ENCODE assay signal across 9 mouse cellular contexts in genomic region chr11:75431307-75431706, GRCm38 (mm10). TPM values are rescaled to one million over a fixed set of nuclear protein-coding genes. Genes with fewer than 3 reads are reported as not detected.
DNase-seq lines count a peak whose midpoint lies in the region; ATAC-seq and TF ChIP-seq lines count a peak whose summit lies in the region.
"Had no signal": no experiment of that assay in that cellular context is flagged by ENCODE, and none has a peak within 500 bp of the region (broad histone marks: within the 10 kb centered on the region; RNA-seq: fewer than 3 reads in every experiment).

No protein-coding gene starts in this region.

- 57% methylated on average over 11 of the region's 11 CpGs for WGBS in limb, embryonic 15.5 days
- 84% methylated on average over 11 of the region's 11 CpGs for WGBS in limb, embryonic 10.5 days
- 90% methylated on average over 11 of the region's 11 CpGs for WGBS in intestine, postnatal 0 days
- 81% methylated on average over 11 of the region's 11 CpGs for WGBS in thymus, adult 2 months

- peaks cover 4% of the 10 kb centered on the region; the same call in 1 of the 2 replicates for H3K4me1 ChIP-seq in limb, embryonic 15.5 days
- no peaks in the 10 kb centered on the region for H3K4me1 ChIP-seq in limb, embryonic 10.5 days
- no peaks in the 10 kb centered on the region for H3K4me1 ChIP-seq in intestine, postnatal 0 days (replicated peaks; ENCODE audit: control insufficient read depth, insufficient read depth, low read length)
- peaks cover 12% of the 10 kb centered on the region for H3K4me1 ChIP-seq in thymus, adult 2 months (replicated peaks; ENCODE audit: control insufficient read depth, insufficient read depth, low read length)

- TF ChIP-seq POLR2A in thymus, adult 2 months (IDR thresholded peaks at IDR 0.05; ENCODE audit: control insufficient read depth, extremely low read depth, insufficient read depth, low read length, poor library complexity) = no peak

- H3K9ac ChIP-seq in limb, embryonic 15.5 days = no peak overlapping the region
- H3K9ac ChIP-seq in intestine, postnatal 0 days (ENCODE audit: low read depth, low read length) = no peak overlapping the region
- H3K9ac ChIP-seq: liver, embryonic 14.5 days had no signal

- H3K36me3 ChIP-seq in limb, embryonic 15.5 days = no peaks in the 10 kb centered on the region
- no peaks in the 10 kb centered on the region for H3K36me3 ChIP-seq in limb, embryonic 10.5 days
- H3K36me3 ChIP-seq in intestine, postnatal 0 days (ENCODE audit: control insufficient read depth, insufficient read depth) = no peaks in the 10 kb centered on the region
- no peaks in the 10 kb centered on the region for H3K36me3 ChIP-seq in thymus, adult 2 months (ENCODE audit: control insufficient read depth, insufficient read depth, low read length)

- no peaks in the 10 kb centered on the region for H3K9me3 ChIP-seq in limb, embryonic 15.5 days
- H3K9me3 ChIP-seq in limb, embryonic 10.5 days (replicated peaks) = no peaks in the 10 kb centered on the region
- no peaks in the 10 kb centered on the region for H3K9me3 ChIP-seq in intestine, postnatal 0 days (ENCODE audit: control insufficient read depth)

- DNase-seq in limb, embryonic 10.5 days (ENCODE audit: low spot score) = no peak
- DNase-seq in cerebellum, postnatal 4 days (ENCODE audit: low spot score in 2 of 2) = peak; percentile 47 to 75
- DNase-seq in layer of hippocampus, adult 2 months (ENCODE audit: low spot score in 2 of 2) = peak; percentile 69 to 82
- DNase-seq in right cerebral cortex, postnatal 10 days (ENCODE audit: low spot score in 2 of 2) = peak; percentile 92 to 93
- DNase-seq in liver = no peak
- no peak for DNase-seq in thymus, adult 2 months

- H3K4me3 ChIP-seq in limb, embryonic 15.5 days = no peak overlapping the region
- no peak overlapping the region for H3K4me3 ChIP-seq in limb, embryonic 10.5 days
- H3K4me3 ChIP-seq in layer of hippocampus, adult 2 months = no peak overlapping the region; the same call in 1 of the 2 replicates
- no peak overlapping the region for H3K4me3 ChIP-seq in intestine, postnatal 0 days (ENCODE audit: low read depth, low read length)
- H3K4me3 ChIP-seq in thymus, adult 2 months (ENCODE audit: control insufficient read depth, insufficient read depth, low read length) = no peak overlapping the region

- H3K4me2 ChIP-seq in limb, embryonic 15.5 days = no peak overlapping the region
- no peak overlapping the region for H3K4me2 ChIP-seq in intestine, postnatal 0 days (replicated peaks; ENCODE audit: low read depth)

- peak; percentile 62 for ATAC-seq in limb, embryonic 15.5 days (ENCODE audit: insufficient number of reproducible peaks, low FRiP score, low TSS enrichment, low read depth)
- ATAC-seq in intestine, postnatal 0 days = no peak

- no peak overlapping the region for H3K27ac ChIP-seq in limb, embryonic 15.5 days
- H3K27ac ChIP-seq in limb, embryonic 10.5 days = no peak overlapping the region
- 0 out of 2 replicates have a peak overlapping the region, but pooled peaks have one; percentile 15 for H3K27ac ChIP-seq in layer of hippocampus, adult 2 months
- H3K27ac ChIP-seq in intestine, postnatal 0 days (ENCODE audit: low read depth, low read length) = no peak overlapping the region; the same call in 1 of the 2 replicates
- no peak overlapping the region for H3K27ac ChIP-seq in thymus, adult 2 months (ENCODE audit: control insufficient read depth, insufficient read depth, low read length)
- H3K27ac ChIP-seq: liver, embryonic 14.5 days had no signal

- TF ChIP-seq CTCF in layer of hippocampus, adult 2 months (conservative IDR thresholded peaks at IDR 0.05) = no peak
- TF ChIP-seq CTCF in intestine, postnatal 0 days (IDR thresholded peaks at IDR 0.05; ENCODE audit: low read depth) = no peak
- no peak for TF ChIP-seq CTCF in thymus, adult 2 months (IDR thresholded peaks at IDR 0.05; ENCODE audit: borderline replicate concordance, control insufficient read depth, extremely low read depth, insufficient read depth, low read length, poor library complexity)

- H3K27me3 ChIP-seq in limb, embryonic 15.5 days = no peaks in the 10 kb centered on the region
- H3K27me3 ChIP-seq in limb, embryonic 10.5 days (ENCODE audit: low read depth, poor library complexity, severe bottlenecking) = no peaks in the 10 kb centered on the region
- no peaks in the 10 kb centered on the region for H3K27me3 ChIP-seq in intestine, postnatal 0 days (replicated peaks; ENCODE audit: control insufficient read depth, insufficient read depth, low read length)
- no peaks in the 10 kb centered on the region for H3K27me3 ChIP-seq in thymus, adult 2 months (ENCODE audit: control insufficient read depth, insufficient read depth, low read length)

RNA-seq across cellular contexts. Expression of gene Serpinf2, which starts 8.1 kb away (rescaled TPM):
- polyA plus RNA-seq in limb, embryonic 15.5 days (2015; fragmentation: Nextera tagmentation; extraction: Ambion mirVana) = 0.12 and 1.6 TPM in 2 replicates
- 0.36 TPM in 1 of 2 replicates, not detected in the other for polyA plus RNA-seq in limb, embryonic 10.5 days (2016; fragmentation: Nextera tagmentation; extraction: Ambion mirVana)
- under 1 TPM; 0.38 to 0.52 TPM for total RNA-seq in layer of hippocampus, adult 2 months (2021)
- polyA plus RNA-seq in intestine, postnatal 0 days (2015; fragmentation: Nextera tagmentation; extraction: Ambion mirVana) = 2.7 and 4.0 TPM in 2 replicates
- polyA plus RNA-seq in thymus, adult 2 months (2012; rRNA removed) = 1.4 and 3.1 TPM in 2 replicates

RNA-seq across cellular contexts. Expression of gene Serpinf1, which starts 8.8 kb away (rescaled TPM):
- polyA plus RNA-seq in limb, embryonic 15.5 days (2015; fragmentation: Nextera tagmentation; extraction: Ambion mirVana) = 296 and 333 TPM in 2 replicates
- polyA plus RNA-seq in limb, embryonic 10.5 days (2016; fragmentation: Nextera tagmentation; extraction: Ambion mirVana) = 214 and 217 TPM in 2 replicates
- 10 to 100 TPM; 14.0 to 15.6 TPM for total RNA-seq in layer of hippocampus, adult 2 months (2021)
- polyA plus RNA-seq in intestine, postnatal 0 days (2015; fragmentation: Nextera tagmentation; extraction: Ambion mirVana) = 20.7 and 21.4 TPM in 2 replicates
- polyA plus RNA-seq in thymus, adult 2 months (2012; rRNA removed) = 43.4 and 46.7 TPM in 2 replicates

RNA-seq across cellular contexts. Expression of gene Wdr81, which starts 23.2 kb away (rescaled TPM):
- 5.8 and 6.5 TPM in 2 replicates for polyA plus RNA-seq in limb, embryonic 15.5 days (2015; fragmentation: Nextera tagmentation; extraction: Ambion mirVana)
- 5.6 and 6.6 TPM in 2 replicates for polyA plus RNA-seq in limb, embryonic 10.5 days (2016; fragmentation: Nextera tagmentation; extraction: Ambion mirVana)
- 10 to 100 TPM; 23.4 to 23.7 TPM for total RNA-seq in layer of hippocampus, adult 2 months (2021)
- 8.8 and 9.9 TPM in 2 replicates for polyA plus RNA-seq in intestine, postnatal 0 days (2015; fragmentation: Nextera tagmentation; extraction: Ambion mirVana)
- polyA plus RNA-seq in thymus, adult 2 months (2012; rRNA removed) = 52.1 and 53.7 TPM in 2 replicates

RNA-seq across cellular contexts. Expression of gene Tlcd2, which starts 30.2 kb away (rescaled TPM):
- 28.2 and 30.8 TPM in 2 replicates for polyA plus RNA-seq in limb, embryonic 15.5 days (2015; fragmentation: Nextera tagmentation; extraction: Ambion mirVana)
- 9.2 and 9.8 TPM in 2 replicates for polyA plus RNA-seq in limb, embryonic 10.5 days (2016; fragmentation: Nextera tagmentation; extraction: Ambion mirVana)
- under 1 TPM in 1 of 2 experiments, not detected in 1; 0.56 TPM for total RNA-seq in layer of hippocampus, adult 2 months (2021)
- 52.7 and 53.9 TPM in 2 replicates for polyA plus RNA-seq in intestine, postnatal 0 days (2015; fragmentation: Nextera tagmentation; extraction: Ambion mirVana)
- 13.0 and 14.4 TPM in 2 replicates for polyA plus RNA-seq in thymus, adult 2 months (2012; rRNA removed)

RNA-seq across cellular contexts. Expression of gene Prpf8, which starts 55.3 kb away (rescaled TPM):
- 44.4 and 49.5 TPM in 2 replicates for polyA plus RNA-seq in limb, embryonic 15.5 days (2015; fragmentation: Nextera tagmentation; extraction: Ambion mirVana)
- 81.7 and 82.6 TPM in 2 replicates for polyA plus RNA-seq in limb, embryonic 10.5 days (2016; fragmentation: Nextera tagmentation; extraction: Ambion mirVana)
- total RNA-seq in layer of hippocampus, adult 2 months (2021) = 100 to 1,000 TPM; 131 to 139 TPM
- polyA plus RNA-seq in intestine, postnatal 0 days (2015; fragmentation: Nextera tagmentation; extraction: Ambion mirVana) = 15.4 and 15.5 TPM in 2 replicates
- 142 and 161 TPM in 2 replicates for polyA plus RNA-seq in thymus, adult 2 months (2012; rRNA removed)

Comparison
In these comparisons a context has a peak if more than half of its experiments do, and no peak if none do; other contexts are left out.
1. DNase-seq: peak in cerebellum, postnatal 4 days (2 of 2), layer of hippocampus, adult 2 months (2 of 2) and right cerebral cortex, postnatal 10 days (2 of 2); none in limb, embryonic 10.5 days (single experiment), liver (single experiment) and thymus, adult 2 months (single experiment).